Mouse (Mus musculus): ENCODE measurements around the gene Nlrp4f. TPM values are rescaled to one million over a fixed set of nuclear protein-coding genes. Genes with fewer than 3 reads are reported as not detected.

Nlrp4f gene
- polyA plus RNA-seq, 1 experiment from 2014 or later, result 0.22 TPM

DNA sequence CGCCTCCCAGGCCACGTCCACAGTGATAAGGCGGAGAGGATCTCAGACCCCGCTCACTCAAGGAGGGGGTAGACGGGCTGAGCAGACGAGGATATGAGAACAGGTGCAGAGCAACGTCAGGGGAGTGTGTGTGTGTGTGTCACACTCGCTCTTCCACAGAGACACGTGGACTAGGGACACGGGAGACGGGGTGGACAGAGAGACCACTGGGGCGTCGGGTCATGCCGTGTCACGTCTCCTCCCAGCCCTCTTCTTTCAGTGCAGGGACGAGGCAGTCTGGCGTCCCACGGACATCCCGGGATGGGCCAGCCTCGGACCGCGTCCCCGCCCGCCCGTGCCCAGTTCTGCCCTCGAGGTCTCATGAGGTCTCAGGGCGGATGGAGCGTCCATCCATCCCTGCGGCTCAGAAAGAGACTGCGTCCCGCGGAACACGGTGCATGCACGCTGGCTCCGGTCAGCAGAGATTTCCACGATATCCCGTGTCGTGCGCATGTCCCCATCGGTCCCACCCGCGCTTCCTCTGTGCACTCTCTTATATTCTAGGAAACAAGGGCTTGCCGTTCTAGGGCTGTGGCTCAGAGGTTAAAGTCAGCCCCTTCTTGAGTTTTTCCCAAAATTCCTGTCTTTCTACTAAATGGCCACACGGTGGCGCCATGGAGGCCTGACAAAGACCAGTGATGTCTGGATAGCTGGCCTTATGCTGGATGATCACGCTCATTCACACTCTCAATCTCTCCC, 29.9 kb downstream of the Nlrp4f start:
- H3K9me3 ChIP-seq, result no peaks in the 10 kb centered on the region; the same call in 1 of the 2 replicates
- ATAC-seq (replicated peaks), result peak; percentile 84
- no peaks in the 10 kb centered on the region for H3K27me3 ChIP-seq (replicated peaks)
- WGBS, result 23% methylated on average over 46 of the region's 46 CpGs
- no peaks in the 10 kb centered on the region for H3K36me3 ChIP-seq (replicated peaks)
- H3K4me3 ChIP-seq, result peak overlapping the region; percentile 41
- H3K27ac ChIP-seq, result no peak overlapping the region
- H3K9ac ChIP-seq, result peak overlapping the region; percentile 42
- peak overlapping the region; percentile 60 for H3K4me2 ChIP-seq
- no peaks in the 10 kb centered on the region for H3K4me1 ChIP-seq

DNA sequence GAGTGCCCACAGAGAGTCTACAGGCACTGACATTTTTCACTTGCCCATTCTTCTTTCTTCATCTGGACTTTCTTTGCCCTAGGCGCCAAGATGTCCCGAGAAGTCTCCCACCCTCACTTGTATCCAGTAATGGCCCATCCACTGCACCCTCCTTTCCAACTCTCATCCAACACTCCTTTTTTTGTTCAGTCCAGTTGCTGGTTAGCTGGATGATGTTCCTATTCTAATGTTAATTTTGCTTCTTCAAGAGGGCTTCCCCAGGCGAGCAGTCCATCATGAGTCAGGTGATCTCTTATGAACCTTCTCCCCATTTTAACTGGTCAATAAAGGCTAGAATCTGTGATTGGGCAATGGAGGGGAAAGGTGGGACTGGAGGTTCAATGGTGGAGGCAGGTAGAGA, 31.7 kb downstream of the Nlrp4f start:
- Histone ChIP-seq H3K36me3 (replicated peaks) (no peaks in the 10 kb centered on the region), H3K9me3 (no peaks in the 10 kb centered on the region; the same call in 1 of the 2 replicates), H3K4me2 (no peak overlapping the region), H3K27ac (no peak overlapping the region), H3K27me3 (replicated peaks) (no peaks in the 10 kb centered on the region), H3K4me1 (no peaks in the 10 kb centered on the region), H3K9ac (no peak overlapping the region), H3K4me3 (no peak overlapping the region)
- WGBS, result 93% methylated on average over 3 of the region's 3 CpGs
- no peak for ATAC-seq (replicated peaks)

DNA sequence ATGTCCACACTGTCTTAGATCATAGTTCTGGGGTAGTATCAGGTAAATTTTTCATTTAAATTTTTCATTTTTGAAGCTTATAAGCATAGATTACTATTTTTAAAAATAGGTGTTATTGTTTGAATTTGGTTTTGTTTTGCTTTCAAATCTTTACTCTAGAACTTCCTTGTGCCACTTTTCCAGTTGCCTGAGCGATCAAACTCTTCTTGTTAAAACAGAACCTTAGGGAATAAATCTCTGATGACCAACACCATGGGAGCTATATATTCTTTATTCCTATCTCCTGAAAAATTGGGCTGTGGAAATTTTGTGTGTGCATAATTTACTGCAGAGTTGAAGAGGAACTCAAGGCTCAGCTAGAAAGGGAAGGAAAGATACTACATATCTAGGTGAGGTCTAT, 55.8 kb downstream of the Nlrp4f start, which contains the start of gene Olfr466:
TSS of gene Olfr466 (plus strand) at position 301 of the 400 bp plus-strand sequence.
- Histone ChIP-seq H3K9me3 (no peaks in the 10 kb centered on the region), H3K27ac (no peak within 1 kb of the TSS), H3K4me1 (no peaks in the 10 kb centered on the region), H3K4me2 (no peak within 1 kb of the TSS), H3K36me3 (replicated peaks) (no peaks in the 10 kb centered on the region), H3K27me3 (replicated peaks) (no peaks in the 10 kb centered on the region), H3K4me3 (no peak within 1 kb of the TSS), H3K9ac (no peak within 1 kb of the TSS)
- ATAC-seq (replicated peaks), result no peak
- 77% methylated on average over 1 of the region's 1 CpGs for WGBS

DNA sequence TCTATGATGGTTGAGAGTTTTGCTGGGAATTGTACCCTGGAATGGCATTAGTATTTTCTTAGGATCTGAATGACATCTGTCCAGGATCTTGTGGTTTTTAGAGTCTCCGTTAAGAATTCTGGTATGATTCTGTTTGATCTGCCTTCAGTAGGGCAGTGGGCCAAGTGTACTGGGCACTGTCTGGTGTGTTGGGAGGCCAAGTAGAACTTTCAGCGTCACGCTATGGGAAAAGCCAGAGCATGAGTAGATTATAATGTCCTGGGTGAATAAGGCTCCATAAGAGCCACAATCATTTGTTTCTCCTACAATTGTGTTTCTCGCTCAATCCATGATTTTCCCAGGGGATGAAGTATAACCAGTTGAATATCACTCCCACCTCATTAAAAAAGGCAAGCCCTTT, 68.0 kb downstream of the Nlrp4f start, which contains the start of gene Olfr465-ps1:
TSS of gene Olfr465-ps1 (plus strand) at position 301 of the 400 bp plus-strand sequence.
- H3K9ac ChIP-seq, result no peak within 1 kb of the TSS
- H3K4me3 ChIP-seq, result no peak within 1 kb of the TSS
- no peak for ATAC-seq (replicated peaks)
- no peaks in the 10 kb centered on the region for H3K27me3 ChIP-seq (replicated peaks)
- 89% methylated on average over 4 of the region's 4 CpGs for WGBS
- no peak within 1 kb of the TSS for H3K4me2 ChIP-seq
- H3K36me3 ChIP-seq (replicated peaks), result no peaks in the 10 kb centered on the region
- H3K4me1 ChIP-seq, result no peaks in the 10 kb centered on the region
- no peak within 1 kb of the TSS for H3K27ac ChIP-seq
- H3K9me3 ChIP-seq, result no peaks in the 10 kb centered on the region

Other genes starting within 250 kb of the Nlrp4f start
- gene Spata31d1c, start 172.9 kb downstream of the Nlrp4f start, polyA plus RNA-seq (2015; fragmentation: Nextera tagmentation; extraction: Ambion mirVana), result not detected in 2 replicates
- not detected in 2 replicates for gene Prss47, start 153.2 kb downstream of the Nlrp4f start, polyA plus RNA-seq (2015; fragmentation: Nextera tagmentation; extraction: Ambion mirVana)
- gene Mfsd14b, start 93.0 kb downstream of the Nlrp4f start, polyA plus RNA-seq (2015; fragmentation: Nextera tagmentation; extraction: Ambion mirVana), result 31.4 and 33.3 TPM in 2 replicates
- gene Olfr465-ps1, start 67.9 kb downstream of the Nlrp4f start, polyA plus RNA-seq (2015; fragmentation: Nextera tagmentation; extraction: Ambion mirVana), result not detected in 2 replicates
- gene Olfr466, start 55.7 kb downstream of the Nlrp4f start, polyA plus RNA-seq (2015; fragmentation: Nextera tagmentation; extraction: Ambion mirVana), result not detected in 2 replicates
- gene Gm10775, start 53.6 kb upstream of the Nlrp4f start, polyA plus RNA-seq (2015; fragmentation: Nextera tagmentation; extraction: Ambion mirVana), result 0.14 TPM in 1 of 2 replicates, not detected in the other
- 15.4 and 18.2 TPM in 2 replicates for gene Zfp369, start 72.8 kb upstream of the Nlrp4f start, polyA plus RNA-seq (2015; fragmentation: Nextera tagmentation; extraction: Ambion mirVana)

All from midbrain, embryonic 15.5 days (tissue).